Mouse (Mus musculus) liver, adult 2 months (tissue): ENCODE results near the gene Rundc1. TPM values are rescaled to one million over a fixed set of nuclear protein-coding genes. Genes with fewer than 3 reads are reported as not detected.

ENCODE experiments used
- DNase-seq: peaks from one replicate; pipeline ENCODE4 v3.0.0-alpha.2; 2011; ENCODE audit warnings: low read depth, low spot score; ENCODE audit errors: extremely low read depth
- H3K27ac ChIP-seq: fragments of 200-500 bp; replicated peaks from 2 replicates; pipeline ENCODE4 v1.5.1; 2012; ENCODE audit warnings: low read depth, mild to moderate bottlenecking, control low read depth, inconsistent platforms, low read length; ENCODE audit not compliant: insufficient read depth
- H3K27me3 ChIP-seq: fragments of 200-500 bp; 2 replicates; pipeline ENCODE4 v1.6.1; 2012; ENCODE audit warnings: mild to moderate bottlenecking, moderate library complexity, low read length, inconsistent platforms; ENCODE audit not compliant: control insufficient read depth, insufficient read depth
- H3K36me3 ChIP-seq: fragments of 200-500 bp; 2 replicates; pipeline ENCODE4 v1.6.1; 2012; ENCODE audit warnings: low read length, inconsistent platforms; ENCODE audit not compliant: control insufficient read depth, insufficient read depth
- H3K4me1 ChIP-seq: fragments of 200-500 bp; 2 replicates; pipeline ENCODE4 v1.6.1; 2011; ENCODE audit warnings: low read length; ENCODE audit not compliant: control insufficient read depth, insufficient read depth
- H3K4me3 ChIP-seq: fragments of 200-500 bp; 2 replicates; pipeline ENCODE4 v1.5.1; 2011; ENCODE audit warnings: low read depth, mild to moderate bottlenecking, control low read depth, low read length, moderate library complexity; ENCODE audit not compliant: insufficient read depth
- H3K79me2 ChIP-seq: fragments of 200-500 bp; 2 replicates; pipeline ENCODE4 v1.6.1; 2012; ENCODE audit warnings: inconsistent platforms, mild to moderate bottlenecking, low read length, moderate library complexity; ENCODE audit not compliant: control insufficient read depth, insufficient read depth
- H3K9ac ChIP-seq: fragments of 200-500 bp; 2 replicates; pipeline ENCODE4 v1.6.1; 2012; ENCODE audit warnings: low read depth, mild to moderate bottlenecking, control low read depth, inconsistent platforms, low read length
- CTCF ChIP-seq: fragments of 200-500 bp; IDR thresholded peaks from 2 replicates; pipeline ENCODE4 v1.5.1; 2011; ENCODE audit warnings: low read depth, low read length, control low read depth
- POLR2A ChIP-seq: fragments of 200-500 bp; IDR thresholded peaks from 2 replicates; pipeline ENCODE4 v1.6.1; 2011; ENCODE audit warnings: low read length, control low read depth; ENCODE audit not compliant: insufficient read depth; ENCODE audit errors: extremely low read depth
- WGBS: fragments of 180-500 bp; shearing (Covaris S2); methylation state at CpG from one replicate; pipeline ENCODE4 v1.1.7; 2018; 5-methylcytosine and 5-hydroxymethylcytosine counted together
- polyA plus RNA-seq: library from polyadenylated mRNA; depleted of rRNA; stranded (reverse); fragments of >200 nt; gene quantifications from 2 replicates; pipeline ENCODE4 v1.2.3, GENCODE M21; 2012
- total RNA-seq: library from RNA; depleted of rRNA; stranded (reverse); fragments of >200 nt; gene quantifications from 2 replicates; pipeline ENCODE4 v1.2.3, GENCODE M21; 2014

The Rundc1 gene
- total and polyA plus RNA-seq, 2 experiments = 3.1 to 8.6 TPM

DNA sequence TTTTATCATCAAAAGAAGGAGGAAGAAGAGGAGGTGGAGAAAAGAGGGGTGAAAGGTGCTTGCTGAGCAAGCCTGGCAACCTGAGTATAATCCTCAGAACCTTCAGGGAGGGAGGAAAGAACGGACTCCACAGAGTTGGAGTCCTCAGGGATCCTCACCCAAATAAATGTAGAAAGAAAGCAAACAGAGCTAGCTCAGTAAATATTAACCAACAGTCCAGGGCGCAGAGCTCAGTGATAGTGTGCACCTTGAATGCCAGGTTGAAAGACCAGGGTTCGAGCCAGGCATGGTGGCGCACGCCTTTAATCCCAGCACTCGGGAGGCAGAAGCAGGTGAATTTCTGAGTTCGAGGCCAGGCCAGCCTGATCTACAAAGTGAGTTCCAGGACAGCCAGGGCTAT lies 30.7 kb downstream of the Rundc1 start:
- H3K9ac ChIP-seq = no peak overlapping the region; the same call in 1 of the 2 replicates
- H3K36me3 ChIP-seq = peaks cover 18% of the 10 kb centered on the region
- H3K4me1 ChIP-seq = peaks cover 26% of the 10 kb centered on the region
- peak; percentile 75 for DNase-seq
- TF ChIP-seq POLR2A (no peak), CTCF (no peak)
- H3K27me3 ChIP-seq = no peaks in the 10 kb centered on the region
- H3K4me3 ChIP-seq = no peak overlapping the region
- H3K27ac ChIP-seq = peak overlapping the region; percentile 55
- peaks cover 8% of the 10 kb centered on the region; the same call in 1 of the 2 replicates for H3K79me2 ChIP-seq
- 32% methylated on average over 7 of the region's 7 CpGs for WGBS

DNA sequence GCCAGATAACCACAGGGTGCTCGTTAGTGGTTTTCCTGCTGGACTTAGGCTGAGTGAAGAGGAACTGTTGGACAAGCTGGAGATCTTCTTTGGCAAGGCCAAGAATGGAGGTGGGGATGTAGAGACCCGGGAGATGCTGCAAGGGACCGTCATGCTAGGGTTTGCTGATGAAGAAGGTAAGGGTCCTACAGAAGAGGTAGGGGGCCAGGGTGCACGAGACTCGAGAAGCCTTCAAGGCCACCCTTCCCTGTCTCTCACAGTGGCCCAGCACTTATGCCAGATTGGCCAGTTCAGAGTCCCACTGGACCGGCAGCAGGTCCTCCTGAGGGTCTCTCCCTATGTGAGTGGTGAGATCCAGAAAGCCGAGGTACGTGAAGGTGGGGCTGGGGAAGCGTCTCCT lies 32.7 kb downstream of the Rundc1 start:
- no peak for TF ChIP-seq CTCF
- TF ChIP-seq POLR2A = no peak

DNA sequence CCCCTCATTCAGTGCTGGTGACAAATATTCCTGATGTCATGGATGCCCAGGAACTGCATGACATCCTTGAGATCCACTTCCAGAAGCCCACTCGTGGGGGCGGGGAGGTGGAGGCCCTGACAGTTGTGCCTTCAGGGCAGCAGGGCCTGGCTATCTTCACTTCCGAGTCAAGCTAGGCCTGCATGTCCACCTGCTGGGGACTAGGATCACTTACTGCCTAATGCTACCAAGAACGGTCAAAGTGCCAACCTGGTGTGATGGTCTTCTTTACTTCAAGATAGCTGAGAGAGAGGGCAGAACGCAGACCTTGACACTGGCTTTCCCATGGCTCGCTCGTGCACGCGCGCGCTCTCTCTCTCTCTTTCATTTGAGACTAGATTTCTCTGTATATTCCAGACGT lies 33.3 kb downstream of the Rundc1 start:
- WGBS = 92% methylated on average over 12 of the region's 12 CpGs
- Histone ChIP-seq H3K79me2 (peaks cover 8% of the 10 kb centered on the region; the same call in 1 of the 2 replicates), H3K27ac (no peak overlapping the region), H3K4me1 (peaks cover 9% of the 10 kb centered on the region), H3K27me3 (no peaks in the 10 kb centered on the region), H3K9ac (no peak overlapping the region), H3K36me3 (peaks cover 18% of the 10 kb centered on the region), H3K4me3 (no peak overlapping the region)
- TF ChIP-seq CTCF (no peak), POLR2A (no peak)
- no peak for DNase-seq

More for the DNA sequence above, 32.7 kb downstream of the Rundc1 start:
- Histone ChIP-seq H3K27ac (no peak overlapping the region), H3K4me3 (no peak overlapping the region), H3K36me3 (peaks cover 18% of the 10 kb centered on the region), H3K79me2 (peaks cover 8% of the 10 kb centered on the region; the same call in 1 of the 2 replicates), H3K4me1 (peaks cover 12% of the 10 kb centered on the region), H3K27me3 (no peaks in the 10 kb centered on the region), H3K9ac (no peak overlapping the region)
- DNase-seq = no peak
- 94% methylated on average over 9 of the region's 9 CpGs for WGBS

DNA sequence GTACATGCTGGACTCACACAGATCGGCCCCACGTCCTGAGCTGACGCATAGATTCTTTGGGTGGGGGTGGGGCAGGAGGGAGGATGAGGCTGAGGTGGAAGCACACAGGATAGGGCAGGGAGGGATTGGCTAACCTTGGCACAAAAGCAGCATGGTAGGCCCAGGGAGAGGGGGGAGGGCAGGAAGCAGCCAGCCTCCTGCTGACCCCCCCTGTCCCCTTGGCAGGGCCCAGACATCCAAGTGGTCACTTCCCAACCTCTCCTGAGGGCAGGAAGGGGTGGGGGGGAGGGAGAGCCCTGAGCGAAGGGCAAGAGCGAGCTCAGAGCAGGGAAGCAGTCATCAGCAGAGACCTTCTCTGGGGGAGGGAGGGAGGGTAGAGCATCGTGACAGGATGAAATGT lies 34.8 kb downstream of the Rundc1 start:
- H3K79me2 ChIP-seq = no peaks in the 10 kb centered on the region; the same call in 1 of the 2 replicates
- H3K36me3 ChIP-seq = peaks cover 18% of the 10 kb centered on the region
- H3K9ac ChIP-seq = no peak overlapping the region
- DNase-seq = no peak
- TF ChIP-seq POLR2A = no peak
- H3K4me3 ChIP-seq = no peak overlapping the region
- no peaks in the 10 kb centered on the region for H3K27me3 ChIP-seq
- no peak overlapping the region for H3K27ac ChIP-seq
- H3K4me1 ChIP-seq = peaks cover 7% of the 10 kb centered on the region
- 78% methylated on average over 6 of the region's 6 CpGs for WGBS

DNA sequence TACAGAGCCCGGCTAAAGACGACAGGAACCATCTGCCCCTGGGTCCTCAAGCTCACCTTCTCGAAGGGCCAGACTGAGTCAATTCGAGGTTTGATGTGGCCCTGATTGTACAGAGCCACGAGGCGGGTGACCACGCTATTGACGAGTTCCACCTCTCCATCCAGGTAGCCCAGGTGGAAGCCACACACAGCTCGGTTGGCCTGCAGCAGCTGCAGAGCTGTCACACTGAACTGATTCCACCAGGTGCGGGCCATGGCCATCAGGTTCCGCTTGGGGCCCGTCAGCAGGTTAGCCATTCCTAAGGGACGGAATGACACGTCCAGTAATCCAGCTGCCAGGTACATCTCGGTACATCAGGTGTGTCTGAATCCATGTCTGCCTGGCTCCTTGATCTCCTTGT lies 35.4 kb downstream of the Rundc1 start:
- H3K9ac ChIP-seq = no peak overlapping the region
- H3K27ac ChIP-seq = no peak overlapping the region

DNA sequence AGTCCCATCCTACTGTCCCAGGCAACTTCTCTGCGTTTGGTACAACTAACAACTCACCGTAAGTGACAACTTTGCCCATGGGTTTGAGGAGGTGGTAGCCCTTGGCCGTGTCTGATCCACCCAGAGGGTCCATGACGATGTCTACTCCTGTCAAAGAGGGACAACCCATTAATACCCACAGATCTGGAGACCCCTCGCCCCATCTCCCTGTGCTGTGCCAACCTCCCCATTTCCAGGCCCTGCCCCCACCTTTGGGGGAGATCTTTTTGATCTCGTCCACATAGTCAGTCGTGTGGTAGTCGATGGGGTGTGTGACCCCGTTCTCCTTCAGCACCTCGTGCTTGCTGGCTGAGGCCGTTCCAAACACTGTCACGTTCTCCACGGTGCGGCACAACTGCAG lies 37.3 kb downstream of the Rundc1 start:
- Histone ChIP-seq H3K4me3 (no peak overlapping the region), H3K27ac (no peak overlapping the region), H3K4me1 (no peaks in the 10 kb centered on the region), H3K27me3 (no peaks in the 10 kb centered on the region), H3K9ac (no peak overlapping the region), H3K36me3 (peaks cover 11% of the 10 kb centered on the region), H3K79me2 (no peaks in the 10 kb centered on the region)
- TF ChIP-seq POLR2A (no peak), CTCF (no peak)
- 92% methylated on average over 14 of the region's 14 CpGs for WGBS
- DNase-seq = no peak

More for the DNA sequence above, 35.4 kb downstream of the Rundc1 start:
- WGBS = 90% methylated on average over 15 of the region's 15 CpGs
- DNase-seq = no peak
- no peaks in the 10 kb centered on the region for H3K27me3 ChIP-seq
- H3K4me1 ChIP-seq = peaks cover 3% of the 10 kb centered on the region
- peaks cover 18% of the 10 kb centered on the region for H3K36me3 ChIP-seq
- TF ChIP-seq POLR2A = no peak
- no peak for TF ChIP-seq CTCF
- H3K79me2 ChIP-seq = no peaks in the 10 kb centered on the region; the same call in 1 of the 2 replicates
- no peak overlapping the region for H3K4me3 ChIP-seq
